ENCODE assay signal across 24 mouse cellular contexts in the genomic region with DNA sequence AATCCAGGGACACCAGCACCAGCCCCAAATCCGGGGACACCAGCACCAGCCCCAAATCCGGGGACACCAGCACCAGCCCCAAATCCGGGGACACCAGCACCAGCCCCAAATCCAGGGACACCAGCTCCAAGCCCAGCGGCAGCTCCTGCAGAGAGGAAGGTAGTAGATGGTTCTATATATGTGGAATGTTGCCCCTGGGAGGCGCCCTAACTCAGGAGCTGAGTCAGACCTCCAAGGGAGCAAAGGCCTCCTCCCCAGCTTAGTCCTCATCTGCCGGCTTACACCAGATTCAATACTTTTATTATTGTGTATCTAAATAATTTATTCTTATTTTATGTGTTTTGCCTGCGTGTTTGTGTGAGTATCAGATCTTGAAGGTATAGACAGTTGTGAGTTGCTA. TPM values are rescaled to one million over a fixed set of nuclear protein-coding genes. Genes with fewer than 3 reads are reported as not detected.
DNase-seq lines count a peak whose midpoint lies in the region; ATAC-seq and TF ChIP-seq lines count a peak whose summit lies in the region.
"Had no signal": no experiment of that assay in that cellular context is flagged by ENCODE, and none has a peak within 500 bp of the region (broad histone marks: within the 10 kb centered on the region; RNA-seq: fewer than 3 reads in every experiment).

No protein-coding gene starts in this region.

- H3K36me3 ChIP-seq in kidney, adult 2 months (ENCODE audit: control insufficient read depth, insufficient read depth, low read length), result no peaks in the 10 kb centered on the region
- H3K36me3 ChIP-seq in kidney, embryonic 16.5 days (ENCODE audit: insufficient read depth, low read length), result no peaks in the 10 kb centered on the region
- H3K36me3 ChIP-seq in CH12.LX (replicated peaks in 1 of 2; ENCODE audit: control insufficient read depth in 1 of 2, insufficient read depth in 1 of 2, low read length in 1 of 2), result no peaks in the 10 kb centered on the region
- no peaks in the 10 kb centered on the region for H3K36me3 ChIP-seq in midbrain, embryonic 10.5 days
- H3K36me3 ChIP-seq: forebrain, embryonic 12.5 days; hindbrain, embryonic 10.5 days had no signal

- peak; percentile 10 for TF ChIP-seq RAD21 in CH12.LX (IDR thresholded peaks at IDR 0.05; ENCODE audit: low read depth, low read length)

- no peaks in the 10 kb centered on the region for H3K4me1 ChIP-seq in kidney, adult 2 months (ENCODE audit: control insufficient read depth, insufficient read depth, low read length)
- H3K4me1 ChIP-seq in kidney, embryonic 16.5 days (ENCODE audit: insufficient read depth, low read length), result peaks cover 3% of the 10 kb centered on the region; the same call in 1 of the 2 replicates
- H3K4me1 ChIP-seq in CH12.LX (ENCODE audit: control insufficient read depth in 1 of 2, insufficient read depth in 2 of 2), result peaks cover 0 to 9% of the 10 kb centered on the region in 2 experiments; a peak in 2 of 4 replicates
- peaks cover 5% of the 10 kb centered on the region; the same call in 1 of the 2 replicates for H3K4me1 ChIP-seq in midbrain, embryonic 10.5 days
- H3K4me1 ChIP-seq: embryonic facial prominence, embryonic 13.5 days; forebrain, embryonic 12.5 days had no signal

- no peak overlapping the region for H3K9ac ChIP-seq in kidney, embryonic 16.5 days (replicated peaks; ENCODE audit: low read length)
- no peak overlapping the region for H3K9ac ChIP-seq in CH12.LX (ENCODE audit: insufficient read depth, low read depth)
- H3K9ac ChIP-seq: embryonic facial prominence, embryonic 13.5 days; forebrain, embryonic 12.5 days; heart, embryonic 15.5 days; hindbrain, embryonic 14.5 days had no signal

- no peak overlapping the region for H3K27ac ChIP-seq in kidney, adult 2 months (ENCODE audit: insufficient read depth, low read depth, low read length)
- no peak overlapping the region for H3K27ac ChIP-seq in kidney, embryonic 16.5 days (ENCODE audit: low read length)
- no peak overlapping the region for H3K27ac ChIP-seq in CH12.LX (ENCODE audit: insufficient read depth, low read depth)
- H3K27ac ChIP-seq in midbrain, embryonic 10.5 days (replicated peaks), result no peak overlapping the region
- H3K27ac ChIP-seq: embryonic facial prominence, embryonic 13.5 days; forebrain, embryonic 12.5 days; heart, adult 2 months; heart, embryonic 15.5 days; hindbrain, embryonic 10.5 days; hindbrain, embryonic 14.5 days had no signal

- WGBS in kidney, adult 2 months, result 80% methylated on average over 7 of the region's 7 CpGs
- 66% methylated on average over 7 of the region's 7 CpGs for WGBS in kidney, embryonic 16.5 days
- 71% methylated on average over 7 of the region's 7 CpGs for WGBS in midbrain, embryonic 10.5 days

- H3K4me2 ChIP-seq in kidney, embryonic 16.5 days (replicated peaks; ENCODE audit: low read depth, low read length), result no peak overlapping the region
- no peak overlapping the region for H3K4me2 ChIP-seq in CH12.LX (ENCODE audit: insufficient read depth, low read depth, poor library complexity, severe bottlenecking)
- H3K4me2 ChIP-seq: embryonic facial prominence, embryonic 13.5 days; forebrain, embryonic 12.5 days; heart, embryonic 11.5 days; heart, embryonic 15.5 days; hindbrain, embryonic 14.5 days had no signal

- in situ Hi-C loops in CH12.LX (cut with MboI; ENCODE audit: low pct_ligation_motif_present, low pct_unique_long_range_greater_than_20kb, low sequenced_read_pairs), result no loop called here

- no peaks in the 10 kb centered on the region for H3K9me3 ChIP-seq in kidney, embryonic 16.5 days (ENCODE audit: low read length)
- peaks cover 11% of the 10 kb centered on the region for H3K9me3 ChIP-seq in CH12.LX (replicated peaks; ENCODE audit: low read length)
- H3K9me3 ChIP-seq in midbrain, embryonic 10.5 days (replicated peaks), result no peaks in the 10 kb centered on the region
- H3K9me3 ChIP-seq: embryonic facial prominence, embryonic 13.5 days; forebrain, embryonic 12.5 days; heart, embryonic 15.5 days; hindbrain, embryonic 10.5 days had no signal

- TF ChIP-seq CTCF in kidney, adult 2 months (conservative IDR thresholded peaks at IDR 0.05; ENCODE audit: insufficient read depth, insufficient read length, low read depth, low read length), result 0 out of 2 replicates have a peak, but pooled peaks have one; percentile 3
- no peak for TF ChIP-seq CTCF in CH12.LX (conservative IDR thresholded peaks at IDR 0.05 in 1 of 2, IDR thresholded peaks at IDR 0.05 in 1 of 2; ENCODE audit: low read depth in 2 of 2, low read length in 2 of 2)

- no peak for ATAC-seq in kidney, embryonic 16.5 days (ENCODE audit: low FRiP score, low TSS enrichment)
- no peak for ATAC-seq in megakaryocyte progenitor cell, adult 5-6 weeks (replicated peaks; ENCODE audit: poor library complexity)
- ATAC-seq: CD4-positive, CD25-positive, alpha-beta regulatory T cell, adult 4 months; forebrain, embryonic 16.5 days had no signal

- no peak for DNase-seq in kidney, adult 2 months
- DNase-seq in kidney, postnatal 4 days, result peak; percentile 43 to 44
- no peak for DNase-seq in kidney, adult 9 months
- DNase-seq in 3T3-L1 (ENCODE audit: low read depth, low spot score) (peak; percentile 23), CH12.LX (ENCODE audit: extremely low read depth) (no peak)
- DNase-seq in midbrain, embryonic 10.5 days (ENCODE audit: low spot score), result no peak
- DNase-seq: adrenal gland, adult 2 months; adrenal gland, postnatal 25 days; B cell, adult 2 months; cerebellum, adult 18-20 months; cerebellum, adult 9-11 months; cerebellum, postnatal 36 days; gastrocnemius, postnatal 10 days; heart, adult 2 months had no signal

- TF ChIP-seq EP300 in CH12.LX (IDR thresholded peaks at IDR 0.05; ENCODE audit: low read length), result no peak

- no peak for TF ChIP-seq POLR2A in kidney, adult 2 months (IDR thresholded peaks at IDR 0.05; ENCODE audit: low read depth, low read length)
- no peak for TF ChIP-seq POLR2A in CH12.LX (IDR thresholded peaks at IDR 0.05; ENCODE audit: low read depth, low read length)

- H3K79me2 ChIP-seq in CH12.LX (replicated peaks; ENCODE audit: control insufficient read depth, extremely low read depth, insufficient read depth, poor library complexity, severe bottlenecking), result no peaks in the 10 kb centered on the region

- dilution Hi-C loops in CH12.LX (cut with MboI; ENCODE audit: extremely low pct_ligation_motif_present, extremely low pct_unique_long_range_greater_than_20kb, low sequenced_read_pairs), result no loop called here

- H3K27me3 ChIP-seq in kidney, adult 2 months (replicated peaks; ENCODE audit: control insufficient read depth, insufficient read depth, low read length), result no peaks in the 10 kb centered on the region
- H3K27me3 ChIP-seq in kidney, embryonic 16.5 days (ENCODE audit: insufficient read depth, low read length), result no peaks in the 10 kb centered on the region
- peaks cover 64% of the 10 kb centered on the region for H3K27me3 ChIP-seq in CH12.LX (replicated peaks)
- no peaks in the 10 kb centered on the region for H3K27me3 ChIP-seq in midbrain, embryonic 10.5 days (ENCODE audit: low read depth, poor library complexity, severe bottlenecking)
- H3K27me3 ChIP-seq: embryonic facial prominence, embryonic 13.5 days had no signal

- no peak overlapping the region for H3K4me3 ChIP-seq in kidney, adult 2 months (ENCODE audit: insufficient read depth, low read depth, low read length)
- H3K4me3 ChIP-seq in kidney, embryonic 16.5 days (ENCODE audit: low read length), result no peak overlapping the region
- H3K4me3 ChIP-seq in CH12.LX (replicated peaks in 1 of 3; ENCODE audit: low read depth in 2 of 3, low read length in 2 of 3, poor library complexity in 1 of 3), result no peak overlapping the region
- H3K4me3 ChIP-seq in midbrain, embryonic 10.5 days, result no peak overlapping the region
- H3K4me3 ChIP-seq: embryonic facial prominence, embryonic 13.5 days; forebrain, embryonic 12.5 days; heart, adult 2 months; heart, embryonic 15.5 days; hindbrain, embryonic 10.5 days had no signal

TF ChIP-seq in CH12.LX, 34 proteins besides CTCF, POLR2A, EP300 and RAD21:
- TF ChIP-seq KAT2A (IDR thresholded peaks at IDR 0.05; ENCODE audit: insufficient replicate concordance, low read length) (no peak), UBTF (IDR thresholded peaks at IDR 0.05; ENCODE audit: low read depth, low read length) (no peak)
TF ChIP-seq in CH12.LX: peak in this region for 0.

RNA-seq across cellular contexts. Expression of a gene that starts 22.7 kb away (rescaled TPM):
- polyA plus RNA-seq in kidney, adult 2 months (2012; rRNA removed), result 7.3 and 7.9 TPM in 2 replicates
- 4.9 and 5.2 TPM in 2 replicates for polyA plus RNA-seq in kidney, embryonic 16.5 days (2015; fragmentation: Nextera tagmentation; extraction: Ambion mirVana)
- total RNA-seq in CH12.LX (2012; rRNA removed), result 10.8 and 11.5 TPM in 2 replicates
- total RNA-seq in CH12.LX (2014; rRNA removed), result 6.4 and 7.2 TPM in 2 replicates
- 24.5 and 27.7 TPM in 2 replicates for polyA plus RNA-seq in CH12.LX (2012; ENCODE audit: insufficient read length, low read depth)
- 8.0 and 9.8 TPM in 2 replicates for polyA plus RNA-seq in midbrain, embryonic 10.5 days (2016; fragmentation: Nextera tagmentation; extraction: Ambion mirVana)
- total RNA-seq in megakaryocyte progenitor cell, adult 5-6 weeks (2015), result 14.1 and 15.2 TPM in 2 replicates
- 11.5 and 16.6 TPM in 2 replicates for total RNA-seq in megakaryocyte progenitor cell, adult 5-6 weeks (2017)

RNA-seq across cellular contexts. Expression of a gene that starts 36.0 kb away (rescaled TPM):
- 23.6 and 30.8 TPM in 2 replicates for polyA plus RNA-seq in kidney, adult 2 months (2012; rRNA removed)
- 35.9 and 46.1 TPM in 2 replicates for polyA plus RNA-seq in kidney, embryonic 16.5 days (2015; fragmentation: Nextera tagmentation; extraction: Ambion mirVana)
- not detected in 2 replicates for total RNA-seq in CH12.LX (2012; rRNA removed)
- not detected in 2 replicates for total RNA-seq in CH12.LX (2014; rRNA removed)
- not detected in 2 replicates for polyA plus RNA-seq in CH12.LX (2012; ENCODE audit: insufficient read length, low read depth)
- polyA plus RNA-seq in midbrain, embryonic 10.5 days (2016; fragmentation: Nextera tagmentation; extraction: Ambion mirVana), result 0.88 and 2.0 TPM in 2 replicates
- total RNA-seq in megakaryocyte progenitor cell, adult 5-6 weeks (2015), result not detected in 2 replicates
- not detected in 2 replicates for total RNA-seq in megakaryocyte progenitor cell, adult 5-6 weeks (2017)
- polyA plus RNA-seq: CD4-positive, CD25-positive, alpha-beta regulatory T cell, adult 4 months had no signal

Comparison
In these comparisons a context has a peak if more than half of its experiments do, and no peak if none do; other contexts are left out.
1. DNase-seq: peak in kidney, postnatal 4 days (2 of 2) and 3T3-L1 (single experiment); none in kidney, adult 2 months (single experiment), kidney, adult 9 months (single experiment), CH12.LX (single experiment) and midbrain, embryonic 10.5 days (single experiment).